Mouse (Mus musculus): ENCODE data around the gene Prx.

DNA sequence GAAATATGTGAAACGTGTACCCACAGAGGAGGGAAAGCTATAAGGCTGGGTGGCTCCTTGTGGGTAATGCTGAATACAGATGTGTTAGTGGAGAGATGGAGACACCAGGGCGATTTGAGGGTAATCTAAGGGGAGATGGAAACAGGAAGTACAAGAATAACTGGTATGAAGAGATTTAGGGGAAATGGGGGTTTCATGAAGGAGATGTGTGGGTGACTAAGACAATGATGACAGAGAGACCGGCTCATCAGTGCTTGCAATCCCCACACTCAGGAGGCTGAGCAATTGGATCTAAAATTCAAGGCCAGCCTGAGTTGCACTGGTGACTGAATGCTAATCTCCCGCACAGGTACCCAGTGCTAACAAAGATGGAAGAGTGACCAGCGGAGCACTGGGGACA is 52.9 kb downstream of the Prx start:
- TF ChIP-seq CTCF (IDR thresholded peaks at IDR 0.05; ENCODE audit: low read depth, low read length): no peak
- no peak for TF ChIP-seq POLR2A (IDR thresholded peaks at IDR 0.05; ENCODE audit: borderline replicate concordance, low read depth, low read length)
